Mouse (Mus musculus) liver, postnatal 0 days (tissue): ENCODE results near the gene Swi5. TPM values are rescaled to one million over a fixed set of nuclear protein-coding genes. Genes with fewer than 3 reads are reported as not detected.
A peak's percentile ranks its signal among the peaks of the same experiment; 100 is the strongest.

Experiments used
- ATAC-seq: fragments of 200-750 bp; cut with Nextera tagmentation; 2 replicates; pipeline ENCODE4 v1.8.0; 2017; ENCODE audit warnings: mild to moderate bottlenecking, moderate library complexity
- DNase-seq: peaks from one replicate; pipeline ENCODE4 v3.0.0-alpha.2; 2016
- H3K27ac ChIP-seq: fragments of 300-500 bp; sonication (generic); 2 replicates; pipeline ENCODE4 v1.5.1; 2014; ENCODE audit warnings: antibody characterized with exemption, moderate library complexity, mild to moderate bottlenecking, low read depth
- H3K27me3 ChIP-seq: fragments of 300-500 bp; sonication (generic); 2 replicates; pipeline ENCODE4 v1.6.1; 2014; ENCODE audit warnings: low read length, control low read depth, mixed read lengths; ENCODE audit not compliant: insufficient read depth
- H3K36me3 ChIP-seq: fragments of 300-500 bp; sonication (generic); replicated peaks from 2 replicates; pipeline ENCODE4 v1.6.1; 2014; ENCODE audit warnings: mild to moderate bottlenecking, control low read depth, low read length, moderate library complexity, mixed read lengths; ENCODE audit not compliant: insufficient read depth
- H3K4me1 ChIP-seq: fragments of 300-500 bp; sonication (generic); 2 replicates; pipeline ENCODE4 v1.6.1; 2014; ENCODE audit warnings: antibody characterized with exemption, mild to moderate bottlenecking, control low read depth; ENCODE audit not compliant: insufficient read depth
- H3K4me2 ChIP-seq: fragments of 300-500 bp; sonication (generic); 2 replicates; pipeline ENCODE4 v1.6.1; 2014; ENCODE audit warnings: low read depth, mild to moderate bottlenecking, low read length, moderate library complexity, mixed read lengths
- H3K4me3 ChIP-seq: fragments of 300-500 bp; sonication (generic); 2 replicates; pipeline ENCODE4 v1.5.1; 2014; ENCODE audit warnings: low read depth, low read length
- H3K9ac ChIP-seq: fragments of 300-500 bp; sonication (generic); replicated peaks from 2 replicates; pipeline ENCODE4 v1.6.1; 2014; ENCODE audit warnings: mild to moderate bottlenecking, moderate library complexity
- H3K9me3 ChIP-seq: fragments of 300-500 bp; sonication (generic); 2 replicates; pipeline ENCODE4 v1.6.1; 2016; ENCODE audit warnings: mild to moderate bottlenecking, control low read depth, low read length, mixed read lengths
- CTCF ChIP-seq: sonication (generic); IDR thresholded peaks from 2 replicates; pipeline ENCODE4 v1.5.1; 2016; ENCODE audit warnings: antibody characterized with exemption, low read depth
- EP300 ChIP-seq: IDR thresholded peaks from 2 replicates; pipeline ENCODE4 v1.6.1; 2016; ENCODE audit warnings: antibody characterized with exemption, low read depth, mild to moderate bottlenecking
- WGBS: fragments of 180-500 bp; shearing (Covaris S2); extraction: QIAGEN DNeasy Blood & Tissue Kit; methylation state at CpG from one replicate; pipeline ENCODE4 v1.1.7; 2014; ENCODE audit not compliant: insufficient replicate concordance; 5-methylcytosine and 5-hydroxymethylcytosine counted together
- polyA plus RNA-seq: library from polyadenylated mRNA; unstranded; fragments of >200 nt; fragmentation: Nextera tagmentation; extraction: Ambion mirVana; gene quantifications from 2 replicates; pipeline ENCODE4 v1.2.1, GENCODE M21; 2015

Gene Swi5
- polyA plus RNA-seq, 1 experiment from 2014 or later: 209 TPM

GRCm38 (mm10) chr2:32259657-32260417 is 28.0 kb downstream of the Swi5 start, which contains the start of gene Uck1:
Gene Uck1, minus strand, starts transcription at chr2:32260159.
- Histone ChIP-seq H3K4me1 (peaks cover 16% of the 10 kb centered on the region), H3K27me3 (no peaks in the 10 kb centered on the region), H3K36me3 (peaks cover 14% of the 10 kb centered on the region), H3K9me3 (no peaks in the 10 kb centered on the region), H3K9ac (peak within 1 kb of the TSS; percentile 90), H3K4me3 (peak within 1 kb of the TSS; percentile 95), H3K4me2 (peak within 1 kb of the TSS; percentile 85), H3K27ac (peak within 1 kb of the TSS; percentile 81)
- no peak for TF ChIP-seq EP300
- WGBS: 1% methylated on average over 58 of the region's 59 CpGs
- DNase-seq (peak; percentile 92), ATAC-seq (peak; percentile 91)

GRCm38 (mm10) chr2:32258887-32259533 is 28.9 kb downstream of the Swi5 start:
- Histone ChIP-seq H3K36me3 (peaks cover 20% of the 10 kb centered on the region), H3K27me3 (no peaks in the 10 kb centered on the region), H3K4me1 (peaks cover 16% of the 10 kb centered on the region), H3K4me3 (peak overlapping the region; percentile 95), H3K4me2 (peak overlapping the region; percentile 85), H3K27ac (peak overlapping the region; percentile 81), H3K9ac (peak overlapping the region; percentile 90), H3K9me3 (no peaks in the 10 kb centered on the region)
- no peak for TF ChIP-seq EP300
- TF ChIP-seq CTCF: no peak
- 41% methylated on average over 6 of the region's 6 CpGs for WGBS
- ATAC-seq: no peak
- DNase-seq: no peak

- Histone ChIP-seq H3K9ac (no peak overlapping the region), H3K4me3 (no peak overlapping the region), H3K27ac (peak overlapping the region; percentile 60), H3K27me3 (no peaks in the 10 kb centered on the region), H3K4me1 (peaks cover 16% of the 10 kb centered on the region), H3K9me3 (no peaks in the 10 kb centered on the region), H3K4me2 (peak overlapping the region; percentile 35), H3K36me3 (peaks cover 37% of the 10 kb centered on the region)
- 72% methylated on average over 11 of the region's 11 CpGs for WGBS
- ATAC-seq (peak; percentile 68), DNase-seq (peak; percentile 60)
- TF ChIP-seq CTCF (no peak), EP300 (no peak)
Measured at GRCm38 (mm10) chr2:32256273-32256672, 31.6 kb downstream of the Swi5 start.

- Histone ChIP-seq H3K4me3 (no peak overlapping the region), H3K9ac (no peak overlapping the region), H3K27me3 (no peaks in the 10 kb centered on the region), H3K9me3 (no peaks in the 10 kb centered on the region), H3K4me1 (peaks cover 11% of the 10 kb centered on the region), H3K4me2 (no peak overlapping the region), H3K36me3 (peaks cover 44% of the 10 kb centered on the region), H3K27ac (0 out of 2 replicates have a peak overlapping the region, but pooled peaks have one; percentile 6)
- DNase-seq (no peak), ATAC-seq (no peak)
- 80% methylated on average over 5 of the region's 5 CpGs for WGBS
- TF ChIP-seq CTCF (no peak), EP300 (no peak)
Measured at GRCm38 (mm10) chr2:32254563-32254962, 33.3 kb downstream of the Swi5 start.

- no peak for DNase-seq
- no peaks in the 10 kb centered on the region for H3K9me3 ChIP-seq
- TF ChIP-seq CTCF: no peak
- TF ChIP-seq EP300: no peak
- H3K4me3 ChIP-seq: no peak overlapping the region
- H3K27me3 ChIP-seq: no peaks in the 10 kb centered on the region
- 95% methylated on average over 1 of the region's 1 CpGs for WGBS
- H3K9ac ChIP-seq: no peak overlapping the region
- H3K36me3 ChIP-seq: peaks cover 50% of the 10 kb centered on the region
- peaks cover 3% of the 10 kb centered on the region; the same call in 1 of the 2 replicates for H3K4me1 ChIP-seq
- H3K4me2 ChIP-seq: no peak overlapping the region
- no peak overlapping the region for H3K27ac ChIP-seq
- no peak for ATAC-seq
Measured at GRCm38 (mm10) chr2:32253352-32253751, 34.5 kb downstream of the Swi5 start.

GRCm38 (mm10) chr2:32252658-32253057 is 35.2 kb downstream of the Swi5 start:
- H3K36me3 ChIP-seq: peaks cover 50% of the 10 kb centered on the region

More at GRCm38 (mm10) chr2:32252658-32253057, 35.2 kb downstream of the Swi5 start:
- DNase-seq (no peak), ATAC-seq (no peak)
- H3K9me3 ChIP-seq: no peaks in the 10 kb centered on the region
- no peaks in the 10 kb centered on the region for H3K27me3 ChIP-seq
- H3K27ac ChIP-seq: no peak overlapping the region
- peaks cover 3% of the 10 kb centered on the region; the same call in 1 of the 2 replicates for H3K4me1 ChIP-seq
- 81% methylated on average over 5 of the region's 5 CpGs for WGBS
- no peak for TF ChIP-seq CTCF
- TF ChIP-seq EP300: no peak
- no peak overlapping the region for H3K9ac ChIP-seq
- H3K4me2 ChIP-seq: no peak overlapping the region
- H3K4me3 ChIP-seq: no peak overlapping the region
